Mouse (Mus musculus): ENCODE data around the gene Plg.

GRCm38 (mm10) chr17:12372021-12372420 lies 6.4 kb upstream of the Plg start:
- peak; percentile 92 to 95 for TF ChIP-seq CTCF (conservative IDR thresholded peaks at IDR 0.05 in 1 of 2, IDR thresholded peaks at IDR 0.05 in 1 of 2; ENCODE audit: low read depth in 2 of 2, low read length in 2 of 2)
- no peak for TF ChIP-seq SIN3A (IDR thresholded peaks at IDR 0.05; ENCODE audit: low read length)
